Mouse (Mus musculus): Measurements from ENCODE around the gene Lrrc74a.

Gene Lrrc74a

DNA sequence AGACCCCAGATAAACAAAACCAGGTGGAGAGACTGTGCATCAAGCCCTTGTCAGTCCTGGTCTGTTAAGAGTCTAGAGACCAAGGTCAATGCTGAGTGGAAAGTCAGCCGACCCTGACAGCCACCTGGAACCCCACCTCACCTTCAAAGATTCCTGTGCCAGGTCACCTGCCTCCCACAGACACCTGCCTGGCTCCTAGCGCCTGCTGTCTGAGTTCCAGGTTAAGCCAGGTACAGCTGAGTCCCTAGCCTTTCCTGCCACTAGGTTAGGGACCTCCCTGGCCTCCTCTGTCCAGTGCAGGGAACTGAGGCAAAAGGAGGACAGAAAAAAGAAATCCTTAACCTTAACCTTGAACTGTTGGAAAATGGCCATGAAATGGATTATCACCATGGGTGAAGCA lies 70.7 kb downstream of the Lrrc74a start:
- no peak for DNase-seq (ENCODE audit: low read depth)

DNA sequence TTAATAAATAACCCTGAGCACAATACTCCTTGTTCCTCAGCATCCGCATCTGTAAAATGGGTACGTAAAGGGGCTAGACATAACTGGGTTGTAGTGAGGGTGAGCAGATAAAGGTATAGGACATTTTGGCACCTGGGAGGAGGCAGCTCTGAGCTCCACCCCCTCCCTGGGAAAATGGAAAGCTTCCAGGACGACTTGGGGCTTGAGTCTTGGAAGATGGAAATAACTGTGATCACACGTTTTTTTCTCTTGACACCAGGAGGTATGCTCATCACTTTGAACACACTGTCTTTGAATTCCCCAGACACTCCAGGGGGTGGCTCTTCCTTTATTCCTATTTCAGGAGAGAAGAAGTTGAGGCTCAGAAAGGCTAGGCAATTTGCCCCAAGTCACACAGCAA lies 71.1 kb downstream of the Lrrc74a start:
- no peak for DNase-seq (ENCODE audit: low read depth)

DNA sequence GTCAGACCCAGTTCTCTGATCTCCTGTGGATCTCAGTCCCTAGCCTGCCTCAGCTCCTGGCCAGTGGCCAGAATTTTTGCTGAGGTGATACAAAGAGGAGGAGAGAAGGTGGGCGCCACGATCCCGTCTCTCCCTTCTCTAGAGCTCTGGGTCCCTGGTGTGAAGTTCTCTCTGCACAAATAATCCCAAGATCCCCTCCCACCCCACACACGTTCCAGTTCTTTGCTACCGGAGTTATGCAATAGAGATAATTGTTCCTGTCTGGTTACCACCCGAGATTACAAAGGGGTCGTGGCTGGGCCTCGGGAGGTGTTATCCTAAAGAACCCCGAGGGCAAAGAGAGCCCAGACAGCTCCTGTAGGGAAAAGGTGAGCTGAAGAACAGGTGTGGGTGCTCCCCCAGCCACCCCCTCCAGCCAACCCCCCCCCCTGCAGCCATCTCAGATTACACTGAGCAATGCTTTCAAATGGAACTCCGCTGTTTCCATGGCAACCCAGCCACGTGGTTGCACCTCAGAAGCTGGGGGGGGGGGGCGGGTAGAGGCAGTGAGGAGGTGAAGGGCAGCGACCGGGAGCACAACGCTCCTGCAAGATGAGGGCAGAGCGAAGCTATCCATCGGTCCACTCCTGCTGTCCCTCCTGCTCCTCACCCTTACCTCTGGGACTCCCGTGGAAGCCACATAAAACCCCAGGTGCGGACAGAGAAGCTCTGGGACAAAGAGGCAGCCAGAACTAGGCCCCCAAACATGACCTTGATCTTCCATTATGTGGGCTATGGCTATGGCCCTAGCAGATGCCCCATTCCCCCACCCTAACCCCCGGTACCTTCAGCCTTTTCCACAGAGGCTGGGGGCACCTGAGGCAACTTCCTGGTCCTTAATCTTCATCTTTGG lies 72.1 kb downstream of the Lrrc74a start:
- no peak for DNase-seq (ENCODE audit: low read depth)

DNA sequence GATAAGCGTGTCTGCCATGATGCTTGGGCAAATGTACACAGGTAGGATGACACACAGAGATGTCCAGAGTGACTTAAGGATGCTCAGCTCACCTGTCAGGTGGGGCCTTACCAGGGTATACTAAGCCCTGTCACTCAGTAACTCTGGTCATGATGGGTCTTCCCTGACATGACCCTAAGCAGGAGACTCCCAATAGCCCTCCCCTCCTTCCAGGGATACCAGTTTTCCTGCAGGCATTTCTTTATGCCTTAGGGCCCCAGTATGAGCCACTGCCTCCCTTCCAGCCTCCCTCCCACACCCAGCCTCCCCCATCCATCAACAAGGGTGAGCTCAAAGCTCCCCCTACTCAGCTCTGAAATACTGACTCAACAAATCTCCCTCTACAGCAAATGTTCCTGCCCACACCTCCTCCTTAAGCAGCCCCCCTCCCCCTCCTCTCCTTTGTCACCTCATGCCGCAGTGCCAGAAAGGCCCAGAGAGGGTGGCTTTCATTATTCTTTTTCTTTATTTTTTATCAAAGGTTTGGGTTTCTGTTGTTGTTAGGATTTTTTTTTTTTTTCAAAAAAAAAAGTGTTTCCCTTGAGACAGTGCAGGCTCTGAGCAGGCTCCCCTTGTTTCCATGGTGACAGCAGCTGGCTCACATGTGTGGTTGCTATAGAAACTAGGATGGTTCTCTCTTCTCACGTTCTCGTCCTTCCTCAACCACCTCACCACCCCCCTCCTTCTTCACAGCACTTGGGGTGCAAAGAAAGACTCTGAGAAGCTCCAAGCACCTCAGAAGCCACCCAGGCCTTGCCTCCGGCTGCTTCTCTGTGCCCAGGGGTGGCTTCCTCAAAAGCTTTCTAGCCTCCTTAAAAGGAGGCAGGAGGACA lies 73.0 kb downstream of the Lrrc74a start:
- no peak for DNase-seq (ENCODE audit: low read depth)

DNA sequence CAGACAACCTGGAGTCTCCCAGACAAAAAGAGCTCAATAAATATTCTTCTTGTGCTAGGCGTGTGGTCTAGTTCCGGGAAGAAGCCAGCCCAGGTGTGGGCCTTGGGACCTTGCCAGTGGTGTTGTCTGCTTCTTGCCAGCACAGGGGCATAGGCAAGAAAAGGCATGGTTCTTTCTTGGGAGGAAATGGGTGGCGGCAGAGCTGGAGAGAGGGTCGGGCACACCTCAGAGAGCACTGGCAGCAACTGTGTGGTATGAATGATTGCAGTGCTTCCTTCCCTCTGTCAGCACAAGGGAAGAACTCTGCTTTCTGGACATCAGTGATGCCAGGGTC lies 73.6 kb downstream of the Lrrc74a start:
- no peak for DNase-seq (ENCODE audit: low read depth)

DNA sequence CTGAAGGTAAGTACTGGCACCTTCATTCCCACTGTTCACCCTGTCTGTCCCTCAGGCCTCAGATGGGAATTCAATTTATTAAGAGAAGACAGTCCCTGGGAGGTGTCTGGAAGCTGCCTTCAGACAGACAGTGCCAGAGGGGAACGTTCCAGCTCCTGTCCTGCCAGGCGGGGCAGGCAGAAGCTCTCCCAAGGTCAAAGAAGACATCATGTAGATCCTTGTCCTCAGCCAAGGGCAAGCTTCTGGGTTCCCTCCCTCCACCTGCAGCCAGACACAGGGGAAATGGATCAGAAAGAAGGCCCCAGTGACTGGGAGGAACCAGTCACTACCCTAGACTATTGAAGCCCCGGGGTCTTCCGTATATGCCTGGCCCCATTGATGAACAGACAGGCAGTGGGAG lies 74.7 kb downstream of the Lrrc74a start:
- no peak for DNase-seq (ENCODE audit: low read depth)

DNA sequence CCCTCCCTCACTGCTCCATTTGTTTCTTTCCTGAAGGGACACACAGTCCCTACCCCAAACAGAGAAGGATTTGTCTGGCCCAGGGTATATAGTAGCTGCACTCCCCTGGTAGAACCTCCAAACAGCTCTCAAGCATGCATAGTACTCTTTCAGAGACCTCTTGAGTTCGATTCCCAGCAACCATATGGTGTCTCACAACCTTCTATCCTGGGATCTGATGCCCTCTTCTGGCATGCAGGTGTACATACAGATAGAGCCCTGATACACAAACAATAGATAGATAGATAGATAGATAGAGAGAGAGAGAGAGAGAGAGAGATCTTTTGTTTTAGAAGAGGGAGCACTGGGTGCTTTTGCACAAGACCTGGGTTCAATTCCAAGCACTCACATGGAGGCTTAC lies 75.9 kb downstream of the Lrrc74a start:
- DNase-seq (ENCODE audit: low read depth), result no peak

DNA sequence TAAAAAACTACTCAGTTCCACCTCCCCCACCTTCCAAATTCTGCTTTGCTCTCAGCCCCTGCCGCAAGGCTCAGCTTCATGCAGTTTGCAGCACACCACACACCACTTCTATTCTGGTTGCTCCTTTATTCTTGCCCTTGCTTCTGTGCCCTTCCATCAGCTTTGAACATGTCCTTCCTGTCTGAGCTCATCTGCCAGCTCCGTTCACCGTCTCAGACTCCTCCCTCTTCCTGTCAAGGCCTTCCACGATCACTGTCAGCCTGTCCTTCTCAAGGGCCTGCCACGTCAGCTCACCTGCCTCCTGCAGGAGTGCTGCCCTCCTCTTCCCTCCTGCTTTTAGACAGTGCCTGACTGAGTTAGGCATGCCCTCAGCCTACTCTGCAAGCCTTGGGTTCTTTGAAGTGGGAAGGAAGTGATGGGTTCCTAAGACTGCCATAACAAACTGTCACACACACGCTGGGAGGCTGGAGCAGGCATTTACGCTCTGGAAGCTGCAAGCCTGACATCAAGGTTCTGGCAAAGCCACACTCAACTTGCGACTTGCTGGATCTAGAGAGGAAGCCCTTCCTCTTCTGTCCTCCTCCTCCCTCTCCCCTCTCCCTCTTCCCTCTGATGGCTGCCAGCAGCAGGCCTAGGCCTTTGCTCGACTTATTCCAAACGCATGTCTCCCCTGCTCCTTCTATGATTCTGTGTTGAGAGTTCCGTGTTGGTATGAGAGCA lies 76.7 kb downstream of the Lrrc74a start:
- no peak for DNase-seq (ENCODE audit: low read depth)

DNA sequence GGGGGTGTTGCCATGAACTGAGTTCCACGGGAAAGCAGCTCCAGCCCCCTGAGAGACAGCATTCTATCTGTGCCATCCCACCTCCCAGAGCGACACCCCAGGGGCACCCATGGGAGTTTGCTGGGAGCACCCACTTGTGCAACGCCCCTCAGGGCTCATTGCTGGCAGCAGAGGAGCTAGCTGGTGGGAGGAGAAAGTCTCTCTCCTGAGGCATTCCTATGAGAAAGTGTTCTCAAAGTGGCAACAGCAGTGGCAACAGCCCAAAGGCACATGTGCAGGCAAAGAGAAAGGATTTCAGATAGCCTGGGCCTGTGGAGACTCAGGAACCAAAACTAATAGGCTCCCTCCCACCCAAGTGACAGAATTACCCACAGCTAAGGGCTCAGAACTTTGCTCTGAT lies 78.6 kb downstream of the Lrrc74a start:
- no peak for DNase-seq (ENCODE audit: low read depth)
